Mouse (Mus musculus) skeletal muscle tissue, adult 2 months (tissue): ENCODE measurements around the gene Hapln4.
"Not testable (repeated sequence)": the region's sequence is repeated elsewhere in the genome, so short reads cannot be mapped to it uniquely, and the experiment has no call there.

Experiments
- DNase-seq: peaks from one replicate; pipeline ENCODE4 v3.0.0-alpha.2; 2012; ENCODE audit warnings: low read depth, low spot score

Hapln4 gene

DNA sequence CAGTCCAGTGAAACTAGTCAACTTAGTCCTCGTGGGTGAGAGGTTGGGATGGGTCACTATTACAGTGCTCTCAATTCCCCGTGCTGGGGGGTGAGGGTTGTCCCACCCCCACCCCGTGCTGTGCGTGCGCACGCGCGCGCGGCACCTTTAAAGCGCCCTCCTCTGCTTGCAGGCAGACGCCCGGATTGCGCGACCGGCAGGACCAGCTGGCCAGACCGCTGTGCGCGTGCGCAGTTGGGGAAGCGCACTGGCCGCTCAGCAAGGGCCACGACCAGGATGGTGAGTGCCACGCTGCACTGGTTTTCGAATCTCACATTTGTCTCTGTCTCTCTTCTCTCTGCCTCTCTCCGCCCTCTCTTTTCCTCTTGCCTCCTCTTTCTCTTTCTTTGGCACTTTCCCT, at the start of gene Hapln4:
Hapln4 (plus strand) TSS at position 173 of the 400 bp plus-strand sequence.
- peak; percentile 30 for DNase-seq

GRCm38 (mm10) chr8:70037994-70038393, 45.3 kb upstream of the Hapln4 start:
- DNase-seq: no peak

DNA sequence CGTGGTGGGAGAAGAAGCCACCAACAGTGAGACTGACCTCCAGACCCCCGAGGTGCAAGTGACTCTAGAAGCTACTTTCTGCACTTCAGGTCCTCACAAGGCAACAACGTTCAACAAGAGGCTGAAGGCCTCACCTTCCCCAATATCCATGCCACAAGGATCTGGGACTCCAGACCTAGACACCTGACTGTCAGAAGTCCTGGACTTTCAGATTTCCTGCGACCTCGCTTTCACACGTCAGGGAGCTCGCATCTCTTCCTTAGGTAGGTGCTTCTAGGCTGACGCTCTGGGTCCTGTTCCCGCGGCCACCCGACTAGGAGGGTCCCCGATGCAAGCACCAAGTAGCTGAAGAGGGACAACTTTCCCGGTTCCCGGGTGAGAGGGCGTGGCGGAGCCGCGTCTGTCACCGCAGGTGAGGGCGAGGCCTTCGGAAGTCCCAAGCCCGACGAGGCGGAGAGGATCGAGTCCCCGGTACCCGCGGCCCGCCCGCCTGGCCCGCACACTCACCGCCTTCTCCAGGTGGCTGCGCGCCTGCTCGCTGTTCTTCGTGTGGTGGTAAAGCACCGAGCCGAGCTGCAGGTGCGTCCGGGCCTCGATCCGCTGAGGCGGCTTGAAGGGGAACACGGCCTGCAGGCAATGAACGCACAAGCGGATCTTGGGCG, 41.2 kb upstream of the Hapln4 start:
- DNase-seq: peak; percentile 9

- DNase-seq: peak; percentile 98
These were observed 40.4 kb upstream of the Hapln4 start, which contains the start of the genes Mau2 and Sugp1 for GRCm38 (mm10) chr8:70042583-70043455. Gene Mau2 (minus strand): TSS chr8:70042734. Gene Sugp1 (plus strand): TSS chr8:70042813.

- no peak for DNase-seq
These were observed 39.3 kb upstream of the Hapln4 start for GRCm38 (mm10) chr8:70043996-70044395.

- no peak for DNase-seq
These were observed 33.6 kb upstream of the Hapln4 start for GRCm38 (mm10) chr8:70049662-70050061.

DNA sequence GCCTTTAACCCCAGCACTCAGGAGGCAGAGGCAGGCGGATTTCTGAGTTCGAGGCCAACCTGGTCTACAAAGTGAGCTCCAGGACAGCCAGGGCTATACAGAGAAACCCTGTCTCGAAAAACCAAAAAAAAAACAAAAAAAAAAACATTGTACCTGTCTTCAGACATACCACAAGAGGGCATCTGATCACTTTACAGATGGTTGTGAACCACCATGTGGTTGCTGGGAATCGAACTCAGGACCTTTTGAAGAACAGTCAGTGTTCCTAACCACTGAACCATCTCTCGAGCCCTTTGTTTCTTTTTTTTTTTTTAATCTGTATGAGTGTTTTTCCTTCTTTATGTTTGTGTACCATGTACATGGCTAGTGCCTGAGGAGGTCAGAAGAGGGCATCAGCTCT, 32.8 kb upstream of the Hapln4 start:
- not testable (repeated sequence) for DNase-seq

DNA sequence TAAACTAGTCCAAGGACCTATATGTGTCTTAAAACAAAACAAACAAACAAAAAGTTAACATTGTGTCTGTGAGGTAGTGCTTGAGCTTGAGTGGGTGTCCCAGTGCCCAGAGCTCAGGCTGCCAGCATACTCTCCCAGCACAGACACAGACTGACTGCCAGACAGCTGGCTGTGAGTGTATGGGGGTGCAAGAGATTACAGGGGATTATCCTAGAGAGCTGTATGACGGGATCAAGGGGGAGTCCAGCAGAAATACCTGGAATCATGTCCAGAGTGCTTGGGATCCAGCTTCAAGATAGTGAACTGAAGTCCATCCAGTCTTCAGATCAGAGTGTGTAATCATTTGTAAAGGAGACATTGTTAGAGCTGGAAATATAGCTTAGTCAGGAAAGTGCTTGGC, 25.5 kb upstream of the Hapln4 start:
- no peak for DNase-seq

- DNase-seq: no peak
These were observed 11.3 kb upstream of the Hapln4 start for GRCm38 (mm10) chr8:70071836-70072440.

- no peak for DNase-seq
These were observed 10.7 kb upstream of the Hapln4 start, which contains the start of gene Tm6sf2 for GRCm38 (mm10) chr8:70072441-70073069. Gene Tm6sf2 (plus strand): TSS chr8:70072924.

DNA sequence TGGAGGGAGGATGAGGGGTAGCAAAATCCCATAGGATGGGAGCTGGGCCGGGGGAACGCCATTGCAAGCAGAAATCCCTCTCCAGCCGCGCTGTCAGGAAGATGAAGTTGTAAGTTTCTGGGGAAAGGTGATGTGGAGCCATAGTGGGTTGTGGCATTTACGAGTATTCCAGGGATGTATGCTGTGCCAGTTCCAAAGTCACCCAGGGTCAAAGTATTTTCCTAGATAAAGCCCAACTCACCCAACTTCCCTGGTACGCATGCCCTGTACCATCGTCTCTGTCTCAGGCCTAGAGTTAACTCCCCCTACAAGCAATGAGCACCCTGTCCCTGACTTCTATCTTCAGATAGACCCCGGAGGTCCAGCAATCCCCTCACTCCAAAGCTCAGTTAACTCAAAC, 10.1 kb upstream of the Hapln4 start:
- DNase-seq: no peak

DNA sequence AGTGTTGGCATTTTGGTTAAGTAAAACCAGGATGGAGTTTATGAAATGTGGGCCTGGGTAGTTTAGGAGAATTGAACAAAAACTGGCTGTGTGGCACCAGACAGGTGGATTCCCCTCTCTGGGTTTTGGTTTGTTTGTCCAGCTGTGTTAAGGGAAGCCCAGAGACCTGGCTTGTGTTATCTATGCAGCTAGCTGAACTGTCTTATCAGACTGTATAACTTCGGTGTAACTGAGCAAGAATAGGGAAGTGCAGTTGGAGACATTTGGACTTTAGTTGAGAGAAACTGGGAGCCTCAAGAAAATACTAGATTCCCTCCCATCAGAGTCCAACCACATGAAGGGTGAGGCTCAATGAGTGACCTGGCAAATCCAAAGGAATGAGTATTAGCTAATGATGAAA, 9.6 kb upstream of the Hapln4 start:
- DNase-seq: no peak

DNA sequence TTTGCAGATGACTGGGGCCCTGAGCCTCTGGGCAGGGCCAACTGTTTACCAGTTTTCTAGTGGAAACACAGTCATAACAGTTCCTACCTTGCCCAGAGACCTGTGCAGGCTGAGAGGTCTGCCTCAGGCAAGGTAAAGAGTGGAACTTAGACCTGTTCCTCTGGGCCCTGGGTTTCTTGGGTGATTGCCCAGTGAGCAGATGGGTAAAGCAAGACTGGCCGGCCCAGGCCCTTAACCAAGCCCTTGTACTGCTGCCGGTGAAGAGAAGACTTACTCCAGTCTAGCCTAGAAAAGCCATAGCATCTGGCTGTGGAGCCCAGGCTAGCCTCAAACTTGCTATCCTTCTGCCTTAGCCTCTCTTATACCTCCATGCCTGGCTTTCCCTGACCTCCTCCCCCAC, 1.3 kb upstream of the Hapln4 start:
- no peak for DNase-seq

DNA sequence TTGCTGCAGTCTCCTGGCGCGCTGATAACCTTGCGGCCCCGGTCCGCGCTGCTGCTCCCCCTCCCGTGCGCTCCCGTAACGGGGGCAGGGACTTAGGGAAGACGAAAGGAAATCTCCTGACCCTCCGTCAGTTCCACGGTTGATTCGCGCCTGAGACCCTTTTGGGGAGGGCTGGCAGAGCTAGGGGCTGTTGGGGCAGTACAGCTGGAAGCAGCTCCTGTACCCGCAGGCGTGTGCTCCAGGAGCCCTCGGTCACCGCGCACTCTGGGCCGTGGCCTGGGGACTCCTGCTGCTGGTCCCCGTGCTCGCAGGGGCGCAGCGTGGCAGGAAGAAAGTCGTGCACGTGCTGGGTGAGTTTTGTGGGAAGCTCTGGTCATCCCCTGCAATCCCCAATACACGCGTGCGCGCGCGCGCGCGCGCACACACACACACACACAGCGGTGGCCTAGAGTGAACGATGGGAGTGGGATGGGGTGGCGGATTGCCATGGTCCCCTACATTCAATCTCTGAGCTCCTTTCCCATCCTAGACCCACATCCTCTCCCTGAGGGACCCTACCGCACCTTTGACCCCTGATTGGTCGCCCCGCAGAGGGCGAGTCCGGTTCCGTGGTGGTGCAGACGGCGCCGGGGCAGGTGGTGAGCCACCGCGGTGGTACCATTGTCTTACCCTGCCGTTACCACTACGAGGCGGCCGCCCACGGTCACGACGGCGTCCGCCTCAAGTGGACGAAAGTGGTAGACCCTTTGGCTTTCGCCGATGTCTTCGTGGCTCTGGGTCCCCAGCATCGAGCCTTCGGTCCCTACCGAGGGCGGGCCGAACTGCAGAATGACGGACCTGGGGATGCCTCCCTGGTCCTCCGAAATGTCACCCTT, 1.2 kb downstream of the Hapln4 start:
- DNase-seq: no peak

GRCm38 (mm10) chr8:70086151-70086550, 2.9 kb downstream of the Hapln4 start:
- no peak for DNase-seq

DNA sequence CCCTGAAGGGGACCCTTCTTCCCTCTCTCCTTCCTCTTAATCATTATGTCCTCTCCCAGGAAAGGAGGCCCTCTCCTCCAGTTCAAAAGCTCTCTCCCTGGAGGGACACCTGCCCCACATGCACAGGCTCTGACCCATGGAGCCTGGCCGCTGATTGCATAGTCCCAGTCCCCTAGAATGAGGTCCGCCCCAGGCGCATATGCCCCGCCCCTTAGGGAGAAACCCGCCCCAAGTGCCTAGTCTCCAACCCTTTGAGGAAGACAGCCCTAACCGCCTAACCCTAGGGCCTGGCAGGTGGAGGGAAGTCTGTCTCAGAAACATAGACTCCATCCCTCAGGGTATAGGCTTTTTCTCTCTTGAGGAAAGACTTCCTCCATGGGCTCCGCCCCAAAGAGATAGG, 4.0 kb downstream of the Hapln4 start:
- DNase-seq: no peak

DNA sequence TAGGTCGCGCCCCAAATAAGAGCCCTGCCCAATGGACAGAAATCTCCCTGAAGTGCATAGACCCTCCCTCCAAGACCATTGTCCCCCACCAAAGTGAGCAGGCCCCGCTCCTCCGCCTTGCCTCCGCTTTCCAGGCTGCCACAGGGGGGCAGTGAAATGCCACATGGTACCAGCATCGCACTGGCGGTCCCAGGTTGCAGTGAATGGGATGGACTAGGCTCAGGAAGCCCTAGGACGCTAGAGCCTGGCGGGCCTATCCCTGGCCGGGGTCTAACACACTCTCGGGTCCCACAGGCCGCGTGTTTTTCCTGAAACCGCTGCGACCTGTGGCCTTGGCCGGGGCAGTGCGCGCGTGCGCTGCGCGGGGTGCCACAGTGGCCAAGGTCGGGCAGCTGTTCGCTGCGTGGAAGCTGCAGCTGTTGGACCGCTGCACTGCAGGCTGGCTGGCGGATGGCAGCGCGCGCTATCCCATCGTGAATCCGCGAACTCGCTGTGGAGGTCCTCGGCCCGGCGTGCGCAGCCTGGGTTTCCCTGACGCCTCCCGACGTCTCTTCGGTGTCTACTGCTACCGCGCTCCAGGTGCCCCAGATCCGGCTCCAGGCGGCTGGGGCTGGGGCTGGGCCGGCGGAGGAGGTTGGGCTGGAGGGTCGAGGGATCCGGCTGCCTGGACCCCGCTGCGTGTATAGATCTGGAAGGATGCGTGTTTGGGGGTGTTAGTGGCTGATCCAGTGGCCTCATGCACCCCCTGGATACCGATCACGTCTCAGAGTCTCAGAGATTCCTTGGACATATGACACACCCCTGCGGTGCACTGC, 4.8 kb downstream of the Hapln4 start:
- no peak for DNase-seq

DNA sequence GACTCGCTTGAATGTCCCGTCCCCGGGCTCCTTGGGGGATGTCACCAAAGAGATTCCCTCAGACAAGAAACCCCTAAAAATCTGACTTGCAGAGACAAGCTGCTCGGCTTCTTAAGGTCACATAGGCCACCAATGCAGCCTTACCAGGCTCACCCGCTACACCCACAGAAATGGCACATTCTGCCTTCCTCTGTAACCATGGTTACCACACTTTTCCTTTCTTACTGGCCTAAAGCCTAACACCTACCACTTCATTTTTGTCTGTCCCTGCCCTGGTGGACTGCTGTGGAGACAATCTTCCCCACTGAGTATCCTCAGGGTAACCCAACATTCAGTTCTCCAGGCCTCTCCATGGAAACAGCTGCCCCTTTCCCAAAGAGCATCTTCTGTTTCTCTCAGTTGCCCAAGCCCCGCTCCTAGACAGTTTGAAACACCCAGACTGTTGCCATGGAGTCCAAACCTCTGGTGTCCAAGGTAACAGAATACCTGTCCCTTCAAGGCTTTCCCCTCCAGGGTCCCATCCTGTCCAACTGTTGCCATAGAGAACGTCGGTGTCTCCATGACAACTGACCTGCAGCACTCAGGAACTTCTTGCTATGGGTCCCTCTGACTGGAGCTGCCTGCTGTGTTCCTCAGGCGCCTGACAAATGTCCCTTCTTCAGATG, 6.2 kb downstream of the Hapln4 start:
- DNase-seq: no peak

DNA sequence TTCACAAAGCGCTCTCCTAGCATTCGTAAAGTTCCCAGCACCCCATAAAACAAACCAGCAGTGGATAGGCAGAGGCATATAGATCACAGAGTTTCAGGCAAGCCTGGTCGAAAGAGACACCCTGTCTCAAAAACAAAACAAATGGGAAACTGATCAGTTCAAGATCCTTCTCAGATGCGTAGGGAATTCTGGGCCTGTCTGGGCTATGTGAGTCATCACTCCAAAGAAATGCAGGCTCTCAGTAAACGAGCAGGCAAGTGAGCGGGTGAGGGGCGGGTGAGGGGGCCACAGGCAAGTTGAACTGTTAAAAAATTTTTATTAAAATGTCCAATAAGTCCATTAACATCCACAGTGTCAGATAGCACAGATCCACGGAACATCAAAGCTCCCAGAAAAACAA, 9.5 kb downstream of the Hapln4 start:
- no peak for DNase-seq

- DNase-seq: no peak
These were observed 16.0 kb downstream of the Hapln4 start for GRCm38 (mm10) chr8:70099276-70099675.
